Mouse (Mus musculus): ENCODE measurements around the gene Hs2st1. TPM values are rescaled to one million over a fixed set of nuclear protein-coding genes. Genes with fewer than 3 reads are reported as not detected.
A peak's percentile ranks its signal among the peaks of the same experiment; 100 is the strongest.

The Hs2st1 gene
- polyA plus RNA-seq, 1 experiment from 2014 or later = 18.4 TPM

GRCm38 (mm10) chr3:144515286-144515685 lies 54.7 kb downstream of the Hs2st1 start:
- H3K4me3 ChIP-seq (ENCODE audit: low read depth, low read length) = no peak overlapping the region
- WGBS = 68% methylated on average over 7 of the region's 7 CpGs

GRCm38 (mm10) chr3:144514122-144514505 lies 55.9 kb downstream of the Hs2st1 start:
- Histone ChIP-seq H3K4me1 (ENCODE audit: control insufficient read depth, insufficient read depth, low read length) (no peaks in the 10 kb centered on the region), H3K27me3 (ENCODE audit: control insufficient read depth, insufficient read depth, low read length) (no peaks in the 10 kb centered on the region), H3K4me2 (replicated peaks; ENCODE audit: low read depth, low read length) (no peak overlapping the region), H3K27ac (ENCODE audit: low read length) (no peak overlapping the region), H3K36me3 (ENCODE audit: control insufficient read depth, insufficient read depth, low read length) (no peaks in the 10 kb centered on the region), H3K9ac (replicated peaks; ENCODE audit: low read depth, low read length) (no peak overlapping the region), H3K4me3 (ENCODE audit: low read depth, low read length) (no peak overlapping the region), H3K9me3 (ENCODE audit: control insufficient read depth, low read depth, low read length) (no peaks in the 10 kb centered on the region)
- no peak for ATAC-seq (ENCODE audit: insufficient number of reproducible peaks, insufficient read depth, low FRiP score, low read depth)
- WGBS = 88% methylated on average over 10 of the region's 10 CpGs

More at GRCm38 (mm10) chr3:144515286-144515685, 54.7 kb downstream of the Hs2st1 start:
- Histone ChIP-seq H3K4me1 (ENCODE audit: control insufficient read depth, insufficient read depth, low read length) (peaks cover 8% of the 10 kb centered on the region; the same call in 1 of the 2 replicates), H3K9me3 (ENCODE audit: control insufficient read depth, low read depth, low read length) (no peaks in the 10 kb centered on the region), H3K36me3 (ENCODE audit: control insufficient read depth, insufficient read depth, low read length) (no peaks in the 10 kb centered on the region), H3K27ac (ENCODE audit: low read length) (no peak overlapping the region), H3K4me2 (replicated peaks; ENCODE audit: low read depth, low read length) (no peak overlapping the region), H3K27me3 (ENCODE audit: control insufficient read depth, insufficient read depth, low read length) (no peaks in the 10 kb centered on the region), H3K9ac (replicated peaks; ENCODE audit: low read depth, low read length) (no peak overlapping the region)
- no peak for ATAC-seq (ENCODE audit: insufficient number of reproducible peaks, insufficient read depth, low FRiP score, low read depth)

DNA sequence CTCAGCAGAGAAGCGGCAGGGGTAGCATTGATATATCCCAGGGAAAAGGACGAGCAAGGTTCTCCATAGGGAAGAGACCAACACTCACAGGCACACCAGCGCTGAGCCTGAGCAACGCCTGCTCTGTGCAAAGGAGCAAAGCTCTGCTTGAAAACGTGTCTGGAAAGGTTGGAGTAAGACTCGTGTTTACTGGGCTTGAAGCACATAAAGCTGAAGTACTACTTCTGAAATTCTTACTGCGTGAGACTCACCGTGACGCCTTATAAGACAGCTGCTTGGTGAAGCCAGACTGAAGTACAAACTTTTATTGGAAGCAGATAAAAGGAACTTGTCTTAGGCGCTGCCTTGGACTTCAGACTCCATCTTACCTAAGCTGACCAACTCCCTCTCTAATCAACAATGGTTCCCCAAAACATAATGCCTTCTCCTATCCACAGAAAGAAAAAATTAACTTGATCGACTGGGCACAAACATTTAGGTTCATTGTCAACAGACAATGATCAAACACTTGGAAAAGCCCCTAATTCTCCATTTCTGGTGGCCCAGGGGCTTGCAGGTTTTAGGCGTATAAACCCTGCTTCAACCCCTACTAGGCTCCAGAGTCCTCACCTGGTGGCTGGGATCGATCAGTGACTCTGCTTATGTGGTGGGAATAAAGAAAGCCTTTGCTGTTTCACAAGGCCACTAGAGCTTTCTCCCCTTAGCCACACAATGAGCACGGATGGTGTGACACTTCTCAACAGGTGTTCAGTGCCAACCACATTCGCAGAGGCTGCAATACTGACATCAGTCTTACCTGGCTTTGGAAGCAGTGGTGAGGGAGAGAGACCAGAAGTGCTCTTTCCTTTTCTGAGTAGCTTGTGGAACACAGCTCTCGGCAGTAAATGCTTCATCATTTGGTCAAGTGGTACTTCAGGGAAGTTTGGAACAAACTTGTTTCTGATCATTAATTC lies 56.5 kb downstream of the Hs2st1 start:
- H3K4me1 ChIP-seq (ENCODE audit: control insufficient read depth, insufficient read depth, low read length) = no peaks in the 10 kb centered on the region
- H3K36me3 ChIP-seq (ENCODE audit: control insufficient read depth, insufficient read depth, low read length) = no peaks in the 10 kb centered on the region
- no peak overlapping the region for H3K4me2 ChIP-seq (replicated peaks; ENCODE audit: low read depth, low read length)
- H3K4me3 ChIP-seq (ENCODE audit: low read depth, low read length) = no peak overlapping the region
- H3K27ac ChIP-seq (ENCODE audit: low read length) = no peak overlapping the region
- no peak overlapping the region for H3K9ac ChIP-seq (replicated peaks; ENCODE audit: low read depth, low read length)
- ATAC-seq (ENCODE audit: insufficient number of reproducible peaks, insufficient read depth, low FRiP score, low read depth) = peak; percentile 18; the same call in 1 of the 2 replicates
- 83% methylated on average over 16 of the region's 16 CpGs for WGBS
- H3K9me3 ChIP-seq (ENCODE audit: control insufficient read depth, low read depth, low read length) = no peaks in the 10 kb centered on the region
- no peaks in the 10 kb centered on the region for H3K27me3 ChIP-seq (ENCODE audit: control insufficient read depth, insufficient read depth, low read length)

- no peak for ATAC-seq (ENCODE audit: insufficient number of reproducible peaks, insufficient read depth, low FRiP score, low read depth)
- Histone ChIP-seq H3K4me1 (ENCODE audit: control insufficient read depth, insufficient read depth, low read length) (peaks cover 10% of the 10 kb centered on the region), H3K27me3 (ENCODE audit: control insufficient read depth, insufficient read depth, low read length) (no peaks in the 10 kb centered on the region), H3K4me3 (ENCODE audit: low read depth, low read length) (no peak overlapping the region), H3K9ac (replicated peaks; ENCODE audit: low read depth, low read length) (no peak overlapping the region), H3K36me3 (ENCODE audit: control insufficient read depth, insufficient read depth, low read length) (no peaks in the 10 kb centered on the region), H3K4me2 (replicated peaks; ENCODE audit: low read depth, low read length) (no peak overlapping the region), H3K9me3 (ENCODE audit: control insufficient read depth, low read depth, low read length) (no peaks in the 10 kb centered on the region), H3K27ac (ENCODE audit: low read length) (no peak overlapping the region)
- 89% methylated on average over 3 of the region's 3 CpGs for WGBS
Measured at GRCm38 (mm10) chr3:144510724-144511123, 59.3 kb downstream of the Hs2st1 start.

DNA sequence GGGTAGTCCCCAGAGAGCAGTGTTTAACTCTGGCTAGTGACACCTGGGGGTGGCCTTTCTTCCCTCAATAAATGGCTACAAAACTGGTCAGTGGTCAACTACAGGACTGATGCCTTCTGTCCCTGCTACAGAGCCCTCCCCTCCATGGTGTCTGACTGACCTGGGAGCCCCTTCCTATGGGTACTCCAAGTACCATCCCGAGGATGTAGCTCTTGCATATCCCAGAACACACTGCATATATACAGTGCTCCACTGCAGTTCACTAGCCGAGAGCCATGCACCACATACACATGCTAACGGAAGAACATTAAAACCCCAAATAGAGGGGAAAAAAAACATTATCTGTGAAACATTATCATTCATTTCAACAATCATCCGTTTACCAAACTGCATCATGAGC lies 61.6 kb downstream of the Hs2st1 start:
- Histone ChIP-seq H3K9ac (replicated peaks; ENCODE audit: low read depth, low read length) (no peak overlapping the region), H3K4me3 (ENCODE audit: low read depth, low read length) (no peak overlapping the region), H3K36me3 (ENCODE audit: control insufficient read depth, insufficient read depth, low read length) (no peaks in the 10 kb centered on the region), H3K9me3 (ENCODE audit: control insufficient read depth, low read depth, low read length) (no peaks in the 10 kb centered on the region), H3K4me2 (replicated peaks; ENCODE audit: low read depth, low read length) (no peak overlapping the region), H3K27me3 (ENCODE audit: control insufficient read depth, insufficient read depth, low read length) (no peaks in the 10 kb centered on the region), H3K27ac (ENCODE audit: low read length) (no peak overlapping the region), H3K4me1 (ENCODE audit: control insufficient read depth, insufficient read depth, low read length) (peaks cover 14% of the 10 kb centered on the region)
- 95% methylated on average over 4 of the region's 4 CpGs for WGBS
- no peak for ATAC-seq (ENCODE audit: insufficient number of reproducible peaks, insufficient read depth, low FRiP score, low read depth)

GRCm38 (mm10) chr3:144507885-144508284 lies 62.1 kb downstream of the Hs2st1 start:
- H3K9ac ChIP-seq (replicated peaks; ENCODE audit: low read depth, low read length) = no peak overlapping the region
- peaks cover 14% of the 10 kb centered on the region for H3K4me1 ChIP-seq (ENCODE audit: control insufficient read depth, insufficient read depth, low read length)
- H3K9me3 ChIP-seq (ENCODE audit: control insufficient read depth, low read depth, low read length) = no peaks in the 10 kb centered on the region
- H3K36me3 ChIP-seq (ENCODE audit: control insufficient read depth, insufficient read depth, low read length) = no peaks in the 10 kb centered on the region
- no peak overlapping the region for H3K4me2 ChIP-seq (replicated peaks; ENCODE audit: low read depth, low read length)
- H3K27me3 ChIP-seq (ENCODE audit: control insufficient read depth, insufficient read depth, low read length) = no peaks in the 10 kb centered on the region
- no peak overlapping the region for H3K27ac ChIP-seq (ENCODE audit: low read length)
- WGBS = 54% methylated on average over 5 of the region's 5 CpGs
- ATAC-seq (ENCODE audit: insufficient number of reproducible peaks, insufficient read depth, low FRiP score, low read depth) = no peak
- H3K4me3 ChIP-seq (ENCODE audit: low read depth, low read length) = no peak overlapping the region

- Histone ChIP-seq H3K9ac (replicated peaks; ENCODE audit: low read depth, low read length) (no peak overlapping the region), H3K4me1 (ENCODE audit: control insufficient read depth, insufficient read depth, low read length) (peaks cover 14% of the 10 kb centered on the region), H3K4me3 (ENCODE audit: low read depth, low read length) (no peak overlapping the region), H3K27me3 (ENCODE audit: control insufficient read depth, insufficient read depth, low read length) (no peaks in the 10 kb centered on the region), H3K9me3 (ENCODE audit: control insufficient read depth, low read depth, low read length) (no peaks in the 10 kb centered on the region), H3K36me3 (ENCODE audit: control insufficient read depth, insufficient read depth, low read length) (no peaks in the 10 kb centered on the region), H3K27ac (ENCODE audit: low read length) (no peak overlapping the region), H3K4me2 (replicated peaks; ENCODE audit: low read depth, low read length) (no peak overlapping the region)
- WGBS = 4% methylated on average over 3 of the region's 3 CpGs
- no peak; the same call in 1 of the 2 replicates for ATAC-seq (ENCODE audit: insufficient number of reproducible peaks, insufficient read depth, low FRiP score, low read depth)
Measured at GRCm38 (mm10) chr3:144506213-144506612, 63.8 kb downstream of the Hs2st1 start.

- Histone ChIP-seq H3K27ac (ENCODE audit: low read length) (no peak overlapping the region), H3K9ac (replicated peaks; ENCODE audit: low read depth, low read length) (no peak overlapping the region), H3K4me2 (replicated peaks; ENCODE audit: low read depth, low read length) (no peak overlapping the region), H3K9me3 (ENCODE audit: control insufficient read depth, low read depth, low read length) (no peaks in the 10 kb centered on the region), H3K4me1 (ENCODE audit: control insufficient read depth, insufficient read depth, low read length) (peaks cover 14% of the 10 kb centered on the region), H3K27me3 (ENCODE audit: control insufficient read depth, insufficient read depth, low read length) (no peaks in the 10 kb centered on the region), H3K36me3 (ENCODE audit: control insufficient read depth, insufficient read depth, low read length) (no peaks in the 10 kb centered on the region), H3K4me3 (ENCODE audit: low read depth, low read length) (no peak overlapping the region)
- ATAC-seq (ENCODE audit: insufficient number of reproducible peaks, insufficient read depth, low FRiP score, low read depth) = no peak
- 52% methylated on average over 7 of the region's 7 CpGs for WGBS
Measured at GRCm38 (mm10) chr3:144501930-144502329, 68.1 kb downstream of the Hs2st1 start.
